Mouse (Mus musculus) erythroblast, embryonic 14.5 days (primary cell): ENCODE data around the gene Rpgrip1.

Experiments
- GATA1 ChIP-seq: IDR thresholded peaks from 2 replicates; pipeline ENCODE4 v1.6.1; 2012; ENCODE audit warnings: low read length, inconsistent platforms, mixed read lengths
- TAL1 ChIP-seq: IDR thresholded peaks from 3 replicates; pipeline ENCODE4 v1.6.1; 2012; ENCODE audit warnings: low read length, inconsistent platforms, mixed read lengths

GRCm38 (mm10) chr14:52060800-52061199 lies 49.7 kb upstream of the Rpgrip1 start:
- TF ChIP-seq GATA1 (no peak), TAL1 (no peak)
